Mouse (Mus musculus) G1E (cell line): Measurements from ENCODE around the gene Olfr544. TPM values are rescaled to one million over a fixed set of nuclear protein-coding genes. Genes with fewer than 3 reads are reported as not detected.
A peak's percentile ranks its signal among the peaks of the same experiment; 100 is the strongest.

Experiments
- ATAC-seq: 2 replicates; pipeline ENCODE4 v1.8.0; 2016; ENCODE audit warnings: mild to moderate bottlenecking; ENCODE audit not compliant: insufficient number of reproducible peaks, poor library complexity, low FRiP score, severe bottlenecking; ENCODE audit errors: extremely low read depth
- DNase-seq: peaks from one replicate; pipeline ENCODE4 v3.0.0; 2012; ENCODE audit warnings: low spot score
- H3K27me3 ChIP-seq: 2 replicates; pipeline ENCODE4 v1.6.1; 2012; ENCODE audit warnings: mild to moderate bottlenecking, low read length, inconsistent platforms; ENCODE audit not compliant: insufficient read depth
- H3K36me3 ChIP-seq: replicated peaks from 2 replicates; pipeline ENCODE3; 2012; ENCODE audit warnings: mild to moderate bottlenecking, inconsistent platforms
- H3K4me1 ChIP-seq: 2 replicates; pipeline ENCODE4 v1.6.1; 2012; ENCODE audit warnings: low read depth, low read length, inconsistent platforms, mixed read lengths; ENCODE audit not compliant: insufficient read depth
- H3K4me3 ChIP-seq: 2 replicates; pipeline ENCODE4 v1.5.1; 2012; ENCODE audit warnings: low read depth, mild to moderate bottlenecking, inconsistent platforms, low read length, moderate library complexity, mixed read lengths
- H3K9me3 ChIP-seq: replicated peaks from 2 replicates; pipeline ENCODE4 v1.6.1; 2012; ENCODE audit warnings: inconsistent platforms
- CTCF ChIP-seq: IDR thresholded peaks from 2 replicates; pipeline ENCODE4 v1.5.1; 2012; ENCODE audit warnings: low read depth, low read length, inconsistent platforms, mixed read lengths
- GATA1 ChIP-seq: IDR thresholded peaks from 2 replicates; pipeline ENCODE4 v1.6.1; 2012; ENCODE audit warnings: borderline replicate concordance, low read length, inconsistent platforms, mixed read lengths
- GATA2 ChIP-seq: IDR thresholded peaks from 2 replicates; pipeline ENCODE4 v1.6.1; 2012; ENCODE audit warnings: low read depth, low read length, inconsistent platforms, borderline replicate concordance
- POLR2AphosphoS5 ChIP-seq: IDR thresholded peaks from 2 replicates; pipeline ENCODE4 v1.6.1; 2012; ENCODE audit warnings: low read depth, low read length, inconsistent platforms; ENCODE audit not compliant: insufficient replicate concordance
- TAL1 ChIP-seq: conservative IDR thresholded peaks from 2 replicates; pipeline ENCODE4 v1.6.1; 2012; ENCODE audit warnings: low read depth, low read length, inconsistent platforms, mixed read lengths
- polyA plus RNA-seq: library from polyadenylated mRNA; stranded (reverse); fragments of >175 nt; gene quantifications from 2 replicates; pipeline ENCODE4 v1.2.3, GENCODE M21; 2012
- total RNA-seq, 2 experiments: library from RNA; stranded (forward) in 1 of 2; stranded (reverse) in 1 of 2; fragments of 200-1000 nt in 1 of 2; fragments of >200 nt in 1 of 2; fragmentation: Nextera tagmentation in 1 of 2; gene quantifications; 2 replicates each; pipeline ENCODE4 v1.2.3; 2014 to 2017

The Olfr544 gene
- total and polyA plus RNA-seq, 3 experiments: not detected

GRCm38 (mm10) chr7:102512814-102513435, 24.8 kb upstream of the Olfr544 start:
- ATAC-seq (no peak), DNase-seq (peak; percentile 61)
- Histone ChIP-seq H3K4me1 (peaks cover 15% of the 10 kb centered on the region), H3K36me3 (no peaks in the 10 kb centered on the region), H3K9me3 (no peaks in the 10 kb centered on the region), H3K4me3 (peak overlapping the region; percentile 53; the same call in 1 of the 2 replicates), H3K27me3 (peaks cover 21% of the 10 kb centered on the region)
- TF ChIP-seq GATA1 (no peak), CTCF (peak; percentile 49; the same call in 1 of the 2 replicates)

- H3K4me1 ChIP-seq: peaks cover 17% of the 10 kb centered on the region
- no peaks in the 10 kb centered on the region for H3K9me3 ChIP-seq
- no peak overlapping the region for H3K4me3 ChIP-seq
- H3K36me3 ChIP-seq: no peaks in the 10 kb centered on the region
- DNase-seq (no peak), ATAC-seq (no peak)
- TF ChIP-seq POLR2AphosphoS5 (no peak), TAL1 (no peak), CTCF (no peak), GATA2 (no peak), GATA1 (no peak)
- H3K27me3 ChIP-seq: peaks cover 18% of the 10 kb centered on the region
Observed at GRCm38 (mm10) chr7:102511927-102512326, 23.8 kb upstream of the Olfr544 start.

GRCm38 (mm10) chr7:102509726-102510125, 21.6 kb upstream of the Olfr544 start:
- H3K36me3 ChIP-seq: no peaks in the 10 kb centered on the region
- no peak for ATAC-seq
- H3K4me3 ChIP-seq: no peak overlapping the region
- H3K9me3 ChIP-seq: no peaks in the 10 kb centered on the region
- peaks cover 11% of the 10 kb centered on the region for H3K27me3 ChIP-seq
- H3K4me1 ChIP-seq: peaks cover 17% of the 10 kb centered on the region
- TF ChIP-seq TAL1 (no peak), CTCF (no peak), POLR2AphosphoS5 (no peak), GATA1 (no peak), GATA2 (no peak)
- no peak for DNase-seq

GRCm38 (mm10) chr7:102508666-102509065, 20.6 kb upstream of the Olfr544 start:
- Histone ChIP-seq H3K4me1 (peaks cover 12% of the 10 kb centered on the region), H3K27me3 (peaks cover 12% of the 10 kb centered on the region), H3K36me3 (no peaks in the 10 kb centered on the region), H3K4me3 (no peak overlapping the region), H3K9me3 (no peaks in the 10 kb centered on the region)
- no peak for DNase-seq
- ATAC-seq: no peak
- TF ChIP-seq CTCF (no peak), GATA2 (no peak), POLR2AphosphoS5 (no peak), TAL1 (no peak), GATA1 (no peak)

- no peak overlapping the region for H3K4me3 ChIP-seq
Observed at GRCm38 (mm10) chr7:102508066-102508465, 20.0 kb upstream of the Olfr544 start.

GRCm38 (mm10) chr7:102506848-102507247, 18.7 kb upstream of the Olfr544 start:
- DNase-seq: peak; percentile 61
- Histone ChIP-seq H3K4me1 (peaks cover 2% of the 10 kb centered on the region; the same call in 1 of the 2 replicates), H3K4me3 (no peak overlapping the region), H3K36me3 (no peaks in the 10 kb centered on the region), H3K27me3 (peaks cover 19% of the 10 kb centered on the region), H3K9me3 (no peaks in the 10 kb centered on the region)
- ATAC-seq: peak; percentile 63
- TF ChIP-seq GATA2 (no peak), GATA1 (no peak), POLR2AphosphoS5 (no peak), CTCF (peak; percentile 80), TAL1 (no peak)

More at GRCm38 (mm10) chr7:102508066-102508465, 20.0 kb upstream of the Olfr544 start:
- TF ChIP-seq TAL1 (no peak), POLR2AphosphoS5 (no peak), GATA2 (no peak), CTCF (no peak)
- ATAC-seq (no peak), DNase-seq (no peak)
- Histone ChIP-seq H3K4me1 (peaks cover 6% of the 10 kb centered on the region), H3K9me3 (no peaks in the 10 kb centered on the region), H3K27me3 (peaks cover 12% of the 10 kb centered on the region), H3K36me3 (no peaks in the 10 kb centered on the region)
